Mouse (Mus musculus) kidney, postnatal 14 days (tissue): ENCODE data around the gene Hoxa3.

Source experiments
- DNase-seq: peaks from one replicate; pipeline ENCODE4 v3.0.0; 2022; ENCODE audit warnings: mixed read lengths

Hoxa3 gene

GRCm38 (mm10) chr6:52180213-52180710 lies 32.9 kb downstream of the Hoxa3 start:
- DNase-seq, result no peak

- DNase-seq, result peak; percentile 52
Observed at GRCm38 (mm10) chr6:52179690-52180089, 33.4 kb downstream of the Hoxa3 start.

- no peak for DNase-seq
Observed at GRCm38 (mm10) chr6:52178918-52179665, 34.0 kb downstream of the Hoxa3 start.

GRCm38 (mm10) chr6:52177806-52178205 lies 35.3 kb downstream of the Hoxa3 start:
- DNase-seq, result no peak

GRCm38 (mm10) chr6:52177061-52177735 lies 35.9 kb downstream of the Hoxa3 start, which contains the start of gene 5730596B20Rik:
5730596B20Rik (plus strand) TSS chr6:52177498.
- peak; percentile 87 for DNase-seq

- DNase-seq, result peak; percentile 36
Observed at GRCm38 (mm10) chr6:52176391-52176790, 36.7 kb downstream of the Hoxa3 start.

- DNase-seq, result peak; percentile 76
Observed at GRCm38 (mm10) chr6:52175864-52176263, 37.3 kb downstream of the Hoxa3 start.

GRCm38 (mm10) chr6:52174968-52175751 lies 38.0 kb downstream of the Hoxa3 start:
- DNase-seq, result peak; percentile 77

- DNase-seq, result no peak
Observed at GRCm38 (mm10) chr6:52173648-52174047, 39.5 kb downstream of the Hoxa3 start.

- DNase-seq, result peak; percentile 95
Observed at GRCm38 (mm10) chr6:52172501-52172900, 40.6 kb downstream of the Hoxa3 start.

- DNase-seq, result peak; percentile 50
Observed at GRCm38 (mm10) chr6:52171938-52172337, 41.2 kb downstream of the Hoxa3 start.

GRCm38 (mm10) chr6:52171331-52171730 lies 41.8 kb downstream of the Hoxa3 start:
- DNase-seq, result peak; percentile 29

- peak; percentile 71 for DNase-seq
Observed at GRCm38 (mm10) chr6:52170898-52171223, 42.3 kb downstream of the Hoxa3 start.

GRCm38 (mm10) chr6:52170166-52170897 lies 42.8 kb downstream of the Hoxa3 start:
- DNase-seq, result no peak

- peak; percentile 20 for DNase-seq
Observed at GRCm38 (mm10) chr6:52169499-52170165, 43.5 kb downstream of the Hoxa3 start.

GRCm38 (mm10) chr6:52168191-52169055 lies 44.7 kb downstream of the Hoxa3 start:
- peak; percentile 38 for DNase-seq

- DNase-seq, result no peak
Observed at GRCm38 (mm10) chr6:52167736-52168161, 45.4 kb downstream of the Hoxa3 start.

GRCm38 (mm10) chr6:52167176-52167575 lies 46.0 kb downstream of the Hoxa3 start:
- DNase-seq, result no peak

GRCm38 (mm10) chr6:52166431-52167077 lies 46.6 kb downstream of the Hoxa3 start:
- no peak for DNase-seq
